Mouse (Mus musculus) cortical plate, adult 2 months (tissue): ENCODE results near the gene Traip.
A peak's percentile ranks its signal among the peaks of the same experiment; 100 is the strongest.

Source experiments
- CTCF ChIP-seq: fragments of 200-500 bp; IDR thresholded peaks from 2 replicates; pipeline ENCODE4 v1.5.1; 2011; ENCODE audit warnings: mild to moderate bottlenecking, control low read depth, low read length; ENCODE audit not compliant: insufficient read depth; ENCODE audit errors: extremely low read depth
- POLR2A ChIP-seq: fragments of 200-500 bp; IDR thresholded peaks from 2 replicates; pipeline ENCODE4 v1.6.1; 2011; ENCODE audit warnings: mild to moderate bottlenecking, low read length, control low read depth; ENCODE audit not compliant: insufficient read depth; ENCODE audit errors: extremely low read depth

- TF ChIP-seq CTCF (no peak), POLR2A (peak; percentile 77)
Observed at GRCm38 (mm10) chr9:107961351-107961762, 11.4 kb downstream of the Traip start.
